Mouse (Mus musculus): ENCODE data around the gene Kirrel3. TPM values are rescaled to one million over a fixed set of nuclear protein-coding genes. Genes with fewer than 3 reads are reported as not detected.

The Kirrel3 gene
- total RNA-seq, 2 experiments from 2014 or later = not detected

DNA sequence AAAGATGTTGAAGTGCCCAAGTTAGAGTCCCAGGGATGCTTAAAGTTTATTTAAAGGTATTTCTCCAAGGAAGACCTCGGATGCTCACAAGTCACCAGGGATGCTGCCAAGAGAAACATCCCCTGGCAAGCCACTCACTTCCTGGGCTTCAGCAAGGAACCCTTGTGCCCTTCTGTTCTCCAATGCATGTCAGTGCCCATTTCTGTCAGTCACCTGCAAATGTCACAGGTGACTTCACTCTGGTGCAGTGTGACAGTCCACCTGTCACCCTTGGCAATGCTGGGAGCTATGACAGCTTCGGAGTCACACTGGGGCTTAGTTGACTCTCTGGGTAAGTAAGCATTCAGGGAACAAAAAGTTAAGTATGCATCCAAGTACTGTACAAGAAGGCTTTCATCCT, 12.4 kb downstream of the Kirrel3 start:
- ATAC-seq (replicated peaks; ENCODE audit: low FRiP score, poor library complexity, severe bottlenecking) = no peak

- ATAC-seq (replicated peaks; ENCODE audit: low FRiP score, poor library complexity, severe bottlenecking) = no peak
Observed at GRCm38 (mm10) chr9:34498651-34499050, 13.0 kb downstream of the Kirrel3 start.

DNA sequence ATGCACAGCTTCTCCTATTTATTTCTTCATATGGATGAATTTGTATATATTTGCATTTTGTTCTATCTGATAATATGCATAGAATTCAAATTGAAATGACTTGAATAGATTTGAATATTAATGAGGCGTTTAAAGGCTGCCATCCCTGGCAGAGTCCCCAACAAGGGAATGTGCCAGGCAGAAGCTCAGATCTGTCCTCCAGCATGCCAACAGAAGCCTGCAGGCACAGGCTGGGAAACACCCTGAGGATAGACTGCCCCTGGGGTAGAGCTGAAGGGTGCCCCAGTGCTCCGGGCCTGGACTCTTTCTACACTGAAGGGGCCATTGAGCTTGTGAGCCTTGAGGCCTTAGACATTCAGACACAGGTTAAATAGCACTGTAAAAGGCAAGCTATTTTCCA, 21.5 kb downstream of the Kirrel3 start:
- no peak for ATAC-seq (replicated peaks; ENCODE audit: low FRiP score, poor library complexity, severe bottlenecking)

DNA sequence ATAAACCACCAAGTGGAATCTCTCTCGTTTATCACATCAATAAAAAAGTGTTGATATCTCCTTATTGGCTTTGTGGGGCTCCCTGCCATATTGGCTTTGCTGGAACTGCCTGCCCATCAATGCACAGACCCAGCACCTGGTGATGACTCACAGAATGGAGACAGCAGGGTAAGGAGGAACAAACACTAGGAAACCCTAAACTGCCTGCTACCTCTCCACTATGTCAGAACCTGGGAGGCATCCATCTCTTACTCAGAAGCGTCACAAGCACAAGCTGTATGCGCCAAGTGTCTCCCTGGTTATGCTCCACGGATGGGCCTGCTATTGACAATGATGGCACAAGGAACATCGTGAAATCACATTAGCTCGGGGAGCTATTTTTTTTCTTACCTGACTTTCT, 33.2 kb downstream of the Kirrel3 start:
- ATAC-seq (replicated peaks; ENCODE audit: low FRiP score, poor library complexity, severe bottlenecking) = no peak

DNA sequence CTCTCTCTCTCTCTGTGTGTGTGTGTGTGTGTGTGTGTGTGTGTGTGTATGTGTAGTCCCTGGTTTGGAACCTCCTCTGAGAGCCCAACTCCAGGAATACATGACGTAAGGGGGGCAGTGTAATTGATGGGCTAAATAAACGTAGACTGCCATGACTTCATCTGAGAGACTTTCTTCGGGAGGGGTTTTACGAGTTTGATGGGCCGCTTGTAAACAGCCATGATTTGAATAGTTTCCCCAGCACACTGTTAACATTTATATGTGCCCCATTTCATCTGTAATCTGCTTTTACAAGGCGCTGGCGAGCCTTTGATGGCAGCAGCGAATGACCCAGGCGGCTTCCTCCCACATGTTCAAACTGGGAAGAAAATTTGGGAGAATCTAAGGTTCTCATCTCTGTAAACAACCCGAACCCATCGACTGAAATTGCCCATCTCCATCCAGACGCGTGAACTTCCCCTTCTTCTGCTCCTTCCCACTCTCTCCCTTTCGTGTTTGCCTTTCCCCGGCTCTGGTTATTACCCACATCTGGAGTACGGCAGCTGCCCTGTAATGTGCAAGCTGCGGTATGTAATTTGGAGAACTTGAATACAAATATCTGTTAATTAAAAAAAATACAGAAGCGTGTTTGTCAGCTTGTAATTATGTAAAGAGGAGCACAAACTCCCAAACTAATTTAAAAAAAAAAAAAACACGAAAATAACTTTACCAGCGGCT, 34.7 kb downstream of the Kirrel3 start:
- no peak for ATAC-seq (replicated peaks; ENCODE audit: low FRiP score, poor library complexity, severe bottlenecking)

- ATAC-seq (replicated peaks; ENCODE audit: low FRiP score, poor library complexity, severe bottlenecking) = no peak
Observed at GRCm38 (mm10) chr9:34525695-34526094, 40.0 kb downstream of the Kirrel3 start.

DNA sequence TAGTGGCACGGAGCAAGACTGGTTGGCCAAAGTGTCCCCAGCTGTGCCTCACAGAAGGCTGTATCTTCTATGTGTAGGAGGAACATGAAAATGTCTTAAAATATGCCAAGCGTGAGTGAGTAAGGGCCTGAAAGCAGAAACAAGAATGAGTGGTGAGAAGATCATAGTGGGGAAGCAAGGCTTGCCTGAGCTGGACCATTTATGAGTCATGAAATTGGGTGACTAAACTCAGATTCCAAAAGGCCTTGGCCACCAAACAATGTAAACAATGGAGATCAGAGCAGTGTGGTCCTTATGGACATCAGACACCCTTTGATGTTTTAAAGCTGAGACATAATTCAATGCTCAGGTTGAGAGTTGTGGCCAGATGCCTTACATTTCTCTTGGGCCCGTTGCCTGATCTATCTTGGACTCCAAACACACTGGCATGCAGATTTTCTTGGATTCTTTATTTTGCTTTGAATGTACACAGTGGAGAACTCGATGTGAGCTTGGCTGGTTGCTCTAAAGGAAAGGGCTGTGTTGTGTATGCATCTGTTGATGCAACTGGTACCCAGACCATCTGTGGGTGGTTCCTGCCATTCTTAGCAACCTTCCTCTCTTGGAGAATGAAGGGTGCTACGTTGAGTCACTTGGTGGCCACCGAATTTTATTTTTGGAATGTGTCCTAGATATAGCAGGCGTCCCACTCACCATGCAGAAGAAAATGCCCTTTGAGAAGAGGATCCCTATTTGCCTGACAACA, 53.1 kb downstream of the Kirrel3 start:
- no peak for ATAC-seq (replicated peaks; ENCODE audit: low FRiP score, poor library complexity, severe bottlenecking)

DNA sequence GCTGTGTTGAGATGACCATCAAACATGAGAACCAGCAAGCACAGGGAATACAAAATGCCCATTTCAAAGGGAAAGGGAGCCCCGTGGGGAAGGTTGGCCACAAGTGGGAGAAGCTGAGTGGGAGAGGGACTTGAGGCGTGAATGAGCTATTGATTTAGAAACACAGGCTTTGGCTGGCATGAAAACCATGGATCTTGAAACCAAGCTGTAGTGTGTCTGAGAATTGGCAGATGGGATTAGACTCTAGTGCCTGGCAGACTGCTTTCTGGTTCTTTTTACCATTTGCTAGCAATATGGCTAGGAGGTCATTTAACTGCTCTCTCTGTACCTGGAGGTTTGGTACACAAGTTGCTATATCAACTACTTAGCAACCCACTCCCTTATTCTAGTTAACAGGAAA, 56.2 kb downstream of the Kirrel3 start:
- ATAC-seq (replicated peaks; ENCODE audit: low FRiP score, poor library complexity, severe bottlenecking) = no peak

GRCm38 (mm10) chr9:34555699-34556098, 70.0 kb downstream of the Kirrel3 start:
- ATAC-seq (replicated peaks; ENCODE audit: low FRiP score, poor library complexity, severe bottlenecking) = no peak

DNA sequence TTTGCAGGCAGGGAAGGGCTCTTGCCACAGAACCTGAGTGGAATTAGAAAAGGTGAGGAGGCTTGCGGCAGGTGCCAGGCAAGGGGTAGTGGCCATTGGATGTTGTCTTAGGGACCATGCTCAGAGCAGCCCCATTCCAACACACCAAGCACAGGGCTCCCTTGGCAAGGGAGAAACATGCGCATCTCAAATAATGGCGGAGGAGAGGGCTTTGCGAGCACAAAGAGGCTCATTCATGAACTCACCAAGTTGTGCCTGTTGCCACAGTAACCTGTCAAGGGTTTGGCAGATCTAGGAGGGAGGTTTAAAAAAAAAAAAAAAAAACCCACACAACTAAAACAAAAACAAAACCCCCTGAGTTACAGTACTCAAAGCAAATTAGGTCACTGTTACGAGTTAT, 72.2 kb downstream of the Kirrel3 start:
- no peak for ATAC-seq (replicated peaks; ENCODE audit: low FRiP score, poor library complexity, severe bottlenecking)

- ATAC-seq (replicated peaks; ENCODE audit: low FRiP score, poor library complexity, severe bottlenecking) = no peak
Observed at GRCm38 (mm10) chr9:34558291-34558899, 72.7 kb downstream of the Kirrel3 start.

- ATAC-seq (replicated peaks; ENCODE audit: low FRiP score, poor library complexity, severe bottlenecking) = no peak
Observed at GRCm38 (mm10) chr9:34559102-34559501, 73.4 kb downstream of the Kirrel3 start.

DNA sequence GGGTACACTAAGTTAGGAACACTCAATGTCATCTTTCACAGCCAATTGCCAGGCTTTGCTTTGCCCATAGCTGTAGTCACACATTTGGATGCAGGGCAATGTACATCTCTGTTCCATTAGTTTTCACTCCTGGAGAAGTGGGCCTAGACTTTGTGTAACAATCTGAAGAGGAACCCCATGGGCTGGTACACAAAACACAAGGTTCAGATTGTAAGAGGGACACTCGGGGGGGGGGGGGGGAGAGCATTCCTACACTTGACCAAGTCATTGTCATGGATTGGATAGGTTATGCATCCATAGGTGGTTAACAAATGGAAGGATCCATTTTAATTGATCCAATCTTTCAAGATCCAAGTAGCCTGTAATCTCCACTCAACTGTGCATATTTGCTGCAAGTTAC, 75.6 kb downstream of the Kirrel3 start:
- ATAC-seq (replicated peaks; ENCODE audit: low FRiP score, poor library complexity, severe bottlenecking) = no peak

DNA sequence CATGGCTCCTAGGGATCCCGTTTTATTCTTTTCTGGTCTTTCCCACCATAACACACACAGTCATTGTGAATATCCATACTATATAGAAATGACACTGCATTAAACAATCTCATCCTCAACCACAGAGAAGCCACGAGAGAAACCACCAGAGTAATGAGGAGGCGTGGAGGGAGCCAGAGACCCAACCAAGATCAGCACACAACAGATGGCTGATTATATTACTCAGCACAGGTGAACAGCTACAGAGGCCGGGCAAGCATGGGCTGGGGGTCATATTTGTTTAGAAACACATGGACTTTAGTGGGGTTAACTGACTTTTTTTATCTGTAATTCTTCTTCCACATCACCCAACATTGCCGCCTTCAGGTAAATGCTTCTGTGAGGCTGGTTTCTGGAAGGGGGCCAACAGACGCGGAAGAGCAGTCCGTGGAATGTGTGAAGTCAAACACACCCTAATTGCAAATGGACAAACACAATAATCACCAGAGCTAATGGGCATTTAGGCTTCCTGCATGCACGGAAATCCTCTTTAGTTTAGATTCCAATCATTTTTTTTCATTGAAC, 76.8 kb downstream of the Kirrel3 start:
- no peak for ATAC-seq (replicated peaks; ENCODE audit: low FRiP score, poor library complexity, severe bottlenecking)

DNA sequence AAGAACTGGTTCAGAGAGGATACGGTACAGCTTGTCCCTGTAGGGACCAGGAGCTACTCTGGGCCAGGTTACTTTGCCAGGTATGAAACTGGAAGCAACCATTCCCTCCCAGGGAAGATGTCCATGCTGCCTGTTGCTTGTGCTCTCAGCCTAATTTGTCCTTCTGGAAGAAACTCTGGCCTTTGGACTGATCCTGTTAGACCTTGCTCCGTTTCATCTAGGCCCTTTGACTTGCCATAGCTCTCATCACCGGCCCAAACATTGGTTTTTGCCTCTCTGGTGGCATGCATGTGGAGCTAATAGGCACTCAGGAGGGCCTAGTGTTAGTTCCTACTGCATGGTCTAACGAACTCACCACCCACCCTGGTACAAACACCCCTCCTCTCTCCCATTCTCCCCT, 88.2 kb downstream of the Kirrel3 start:
- no peak for ATAC-seq (replicated peaks; ENCODE audit: low FRiP score, poor library complexity, severe bottlenecking)

- no peak for ATAC-seq (replicated peaks; ENCODE audit: low FRiP score, poor library complexity, severe bottlenecking)
Observed at GRCm38 (mm10) chr9:34574611-34575010, 88.9 kb downstream of the Kirrel3 start.

DNA sequence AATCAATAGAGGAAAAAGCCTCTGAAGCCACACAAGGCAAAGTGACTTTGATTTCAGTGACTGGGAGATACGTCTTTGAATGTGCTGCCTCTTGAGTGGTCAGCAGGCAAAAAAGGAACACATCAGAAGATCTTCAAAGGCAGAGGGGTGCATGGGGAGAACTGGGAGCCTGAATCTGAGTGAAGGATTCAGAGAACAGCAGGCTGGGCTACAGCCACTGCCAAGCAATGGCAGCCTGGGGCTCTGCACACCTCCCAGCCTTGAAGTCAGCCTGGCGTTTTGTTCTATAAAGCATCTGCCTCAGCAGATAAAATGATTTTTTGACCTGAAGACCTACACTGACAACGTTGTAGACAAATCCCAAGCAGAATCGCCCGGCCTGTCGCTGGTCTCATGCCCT, 93.5 kb downstream of the Kirrel3 start:
- ATAC-seq (replicated peaks; ENCODE audit: low FRiP score, poor library complexity, severe bottlenecking) = no peak

- ATAC-seq (replicated peaks; ENCODE audit: low FRiP score, poor library complexity, severe bottlenecking) = no peak
Observed at GRCm38 (mm10) chr9:34580059-34580458, 94.4 kb downstream of the Kirrel3 start.

- ATAC-seq (replicated peaks; ENCODE audit: low FRiP score, poor library complexity, severe bottlenecking) = no peak
Observed at GRCm38 (mm10) chr9:34582496-34582895, 96.8 kb downstream of the Kirrel3 start.

GRCm38 (mm10) chr9:34585487-34585886, 99.8 kb downstream of the Kirrel3 start:
- ATAC-seq (replicated peaks; ENCODE audit: low FRiP score, poor library complexity, severe bottlenecking) = no peak

- ATAC-seq (replicated peaks; ENCODE audit: low FRiP score, poor library complexity, severe bottlenecking) = no peak
Observed at GRCm38 (mm10) chr9:34586080-34586479, 100.4 kb downstream of the Kirrel3 start.
